Mouse (Mus musculus): ENCODE measurements around the gene Fabp2.

Fabp2 gene

GRCm38 (mm10) chr3:122894772-122895171 is at the start of gene Fabp2:
Gene Fabp2 (plus strand): TSS chr3:122895072.
- DNase-seq, result no peak

GRCm38 (mm10) chr3:122848410-122849034 is 46.4 kb upstream of the Fabp2 start:
- no peak for DNase-seq

GRCm38 (mm10) chr3:122855149-122855548 is 39.7 kb upstream of the Fabp2 start:
- no peak for DNase-seq

GRCm38 (mm10) chr3:122859829-122860228 is 35.0 kb upstream of the Fabp2 start:
- no peak for DNase-seq

- no peak for DNase-seq
Measured at GRCm38 (mm10) chr3:122860573-122861498, 34.0 kb upstream of the Fabp2 start.

GRCm38 (mm10) chr3:122865092-122865491 is 29.8 kb upstream of the Fabp2 start:
- no peak for DNase-seq

- DNase-seq, result no peak
Measured at GRCm38 (mm10) chr3:122868270-122868669, 26.6 kb upstream of the Fabp2 start.

- DNase-seq, result no peak
Measured at GRCm38 (mm10) chr3:122871596-122871995, 23.3 kb upstream of the Fabp2 start.

- no peak for DNase-seq
Measured at GRCm38 (mm10) chr3:122876870-122877269, 18.0 kb upstream of the Fabp2 start.

GRCm38 (mm10) chr3:122877543-122877942 is 17.3 kb upstream of the Fabp2 start:
- DNase-seq, result no peak

- DNase-seq, result no peak
Measured at GRCm38 (mm10) chr3:122878705-122879315, 16.1 kb upstream of the Fabp2 start.

GRCm38 (mm10) chr3:122887505-122888301 is 7.2 kb upstream of the Fabp2 start:
- no peak for DNase-seq

- peak; percentile 13 for DNase-seq
Measured at GRCm38 (mm10) chr3:122888371-122888819, 6.5 kb upstream of the Fabp2 start.

- no peak for DNase-seq
Measured at GRCm38 (mm10) chr3:122895189-122895731, 388 bp downstream of the Fabp2 start.

GRCm38 (mm10) chr3:122898254-122898653 is 3.4 kb downstream of the Fabp2 start:
- no peak for DNase-seq

- DNase-seq, result peak; percentile 73
Measured at GRCm38 (mm10) chr3:122903746-122904433, 9.0 kb downstream of the Fabp2 start.

GRCm38 (mm10) chr3:122907841-122908240 is 13.0 kb downstream of the Fabp2 start:
- DNase-seq, result no peak

- DNase-seq, result no peak
Measured at GRCm38 (mm10) chr3:122915493-122915892, 20.6 kb downstream of the Fabp2 start.

- no peak for DNase-seq
Measured at GRCm38 (mm10) chr3:122916191-122916680, 21.4 kb downstream of the Fabp2 start.

- DNase-seq, result no peak
Measured at GRCm38 (mm10) chr3:122918672-122919071, 23.8 kb downstream of the Fabp2 start.

GRCm38 (mm10) chr3:122919260-122919659 is 24.4 kb downstream of the Fabp2 start, which contains the start of gene Gm10959:
Gene Gm10959 (minus strand): TSS chr3:122919360.
- DNase-seq, result no peak
